Mouse (Mus musculus) heart, postnatal 0 days (tissue): ENCODE results near the gene Sf3a3. TPM values are rescaled to one million over a fixed set of nuclear protein-coding genes. Genes with fewer than 3 reads are reported as not detected.
A peak's percentile ranks its signal among the peaks of the same experiment; 100 is the strongest.

Experiments
- ATAC-seq: fragments of 200-750 bp; cut with Nextera tagmentation; 2 replicates; pipeline ENCODE4 v1.8.0; 2017; ENCODE audit warnings: low read depth, moderate number of reproducible peaks, moderate library complexity; ENCODE audit not compliant: insufficient read depth
- DNase-seq: peaks from one replicate; pipeline ENCODE4 v3.0.0-alpha.2; 2016; ENCODE audit warnings: low spot score
- H3K27ac ChIP-seq: fragments of 300-500 bp; sonication (generic); 2 replicates; pipeline ENCODE4 v1.5.1; 2014; ENCODE audit warnings: low read depth, mild to moderate bottlenecking
- H3K27me3 ChIP-seq: fragments of 300-500 bp; sonication (generic); 2 replicates; pipeline ENCODE4 v1.6.1; 2014; ENCODE audit warnings: low read length, mixed read lengths; ENCODE audit not compliant: control insufficient read depth, insufficient read depth
- H3K36me3 ChIP-seq: fragments of 300-500 bp; sonication (generic); replicated peaks from 2 replicates; pipeline ENCODE4 v1.6.1; 2014; ENCODE audit warnings: low read length, mixed read lengths; ENCODE audit not compliant: control insufficient read depth, insufficient read depth
- H3K4me1 ChIP-seq: fragments of 300-500 bp; sonication (generic); 2 replicates; pipeline ENCODE4 v1.6.1; 2014; ENCODE audit warnings: antibody characterized with exemption; ENCODE audit not compliant: control insufficient read depth, insufficient read depth
- H3K4me2 ChIP-seq: fragments of 300-500 bp; sonication (generic); 2 replicates; pipeline ENCODE4 v1.6.1; 2014; ENCODE audit warnings: low read depth, mild to moderate bottlenecking, low read length, moderate library complexity
- H3K4me3 ChIP-seq: fragments of 300-500 bp; sonication (generic); 2 replicates; pipeline ENCODE4 v1.5.1; 2014; ENCODE audit warnings: low read depth, low read length
- H3K9ac ChIP-seq: fragments of 300-500 bp; sonication (generic); replicated peaks from 2 replicates; pipeline ENCODE4 v1.6.1; 2014; ENCODE audit warnings: low read depth, low read length, mixed read lengths
- H3K9me3 ChIP-seq: fragments of 300-500 bp; sonication (generic); replicated peaks from 2 replicates; pipeline ENCODE4 v1.6.1; 2016; ENCODE audit warnings: low read length; ENCODE audit not compliant: control insufficient read depth
- CTCF ChIP-seq: IDR thresholded peaks from 2 replicates; pipeline ENCODE4 v1.5.1; 2016; ENCODE audit warnings: antibody characterized with exemption, control low read depth, low read depth
- EP300 ChIP-seq: IDR thresholded peaks from 2 replicates; pipeline ENCODE4 v1.6.1; 2016; ENCODE audit warnings: antibody characterized with exemption, low read depth
- WGBS: fragments of 180-500 bp; shearing (Covaris S2); extraction: QIAGEN DNeasy Blood & Tissue Kit; methylation state at CpG from one replicate; pipeline ENCODE4 v1.1.7; 2014; 5-methylcytosine and 5-hydroxymethylcytosine counted together
- polyA plus RNA-seq: library from polyadenylated mRNA; unstranded; fragments of >200 nt; fragmentation: Nextera tagmentation; extraction: Ambion mirVana; gene quantifications from 2 replicates; pipeline ENCODE4 v1.2.1, GENCODE M21; 2015
- total RNA-seq: library from RNA; depleted of rRNA; stranded (reverse); fragments of >200 nt; gene quantifications from 2 replicates; pipeline ENCODE4 v1.2.3, GENCODE M21; 2014; ENCODE audit warnings: low replicate concordance

Gene Sf3a3
- total and polyA plus RNA-seq, 2 experiments from 2014 or later: 23.6 to 50.6 TPM

- Histone ChIP-seq H3K4me3 (no peak overlapping the region), H3K27me3 (no peaks in the 10 kb centered on the region), H3K4me1 (peaks cover 4% of the 10 kb centered on the region; the same call in 1 of the 2 replicates), H3K27ac (no peak overlapping the region), H3K4me2 (no peak overlapping the region), H3K9me3 (no peaks in the 10 kb centered on the region), H3K9ac (no peak overlapping the region), H3K36me3 (peaks cover 6% of the 10 kb centered on the region)
- no peak for TF ChIP-seq CTCF
- no peak for TF ChIP-seq EP300
- DNase-seq (no peak), ATAC-seq (no peak)
- WGBS: 66% methylated on average over 2 of the region's 2 CpGs
These were observed 22.4 kb downstream of the Sf3a3 start for GRCm38 (mm10) chr4:124736952-124737351.

- Histone ChIP-seq H3K36me3 (0 out of 2 replicates have a peak, but pooled peaks cover 4% of the 10 kb centered on the region), H3K4me1 (peaks cover 4% of the 10 kb centered on the region; the same call in 1 of the 2 replicates), H3K9me3 (no peaks in the 10 kb centered on the region), H3K27me3 (no peaks in the 10 kb centered on the region), H3K9ac (no peak overlapping the region), H3K27ac (no peak overlapping the region), H3K4me2 (no peak overlapping the region), H3K4me3 (no peak overlapping the region)
- DNase-seq (no peak), ATAC-seq (no peak)
- TF ChIP-seq CTCF (no peak), EP300 (no peak)
- 67% methylated on average over 5 of the region's 5 CpGs for WGBS
These were observed 22.9 kb downstream of the Sf3a3 start for GRCm38 (mm10) chr4:124737486-124737885.

- no peak overlapping the region for H3K9ac ChIP-seq
- DNase-seq (no peak), ATAC-seq (no peak)
- no peaks in the 10 kb centered on the region for H3K9me3 ChIP-seq
- 50% methylated on average over 4 of the region's 4 CpGs for WGBS
- H3K4me2 ChIP-seq: no peak overlapping the region
- H3K27ac ChIP-seq: no peak overlapping the region
- no peak overlapping the region for H3K4me3 ChIP-seq
- peaks cover 4% of the 10 kb centered on the region; the same call in 1 of the 2 replicates for H3K4me1 ChIP-seq
- no peaks in the 10 kb centered on the region for H3K27me3 ChIP-seq
- 0 out of 2 replicates have a peak, but pooled peaks cover 4% of the 10 kb centered on the region for H3K36me3 ChIP-seq
- TF ChIP-seq CTCF: peak; percentile 26
- no peak for TF ChIP-seq EP300
These were observed 23.4 kb downstream of the Sf3a3 start for GRCm38 (mm10) chr4:124738013-124738412.

GRCm38 (mm10) chr4:124738783-124739182, 24.2 kb downstream of the Sf3a3 start:
- 36% methylated on average over 1 of the region's 1 CpGs for WGBS
- no peak for ATAC-seq
- H3K27ac ChIP-seq: no peak overlapping the region
- H3K4me2 ChIP-seq: no peak overlapping the region
- H3K36me3 ChIP-seq: no peaks in the 10 kb centered on the region
- H3K9me3 ChIP-seq: no peaks in the 10 kb centered on the region
- DNase-seq: no peak
- no peak for TF ChIP-seq EP300
- H3K4me1 ChIP-seq: peaks cover 4% of the 10 kb centered on the region; the same call in 1 of the 2 replicates
- H3K9ac ChIP-seq: no peak overlapping the region
- H3K27me3 ChIP-seq: no peaks in the 10 kb centered on the region
- no peak overlapping the region for H3K4me3 ChIP-seq

GRCm38 (mm10) chr4:124741376-124742343, 27.1 kb downstream of the Sf3a3 start, which contains the start of gene Inpp5b:
TSS of gene Inpp5b (plus strand) at chr4:124741850.
- 11% methylated on average over 25 of the region's 25 CpGs for WGBS
- peak within 1 kb of the TSS; percentile 44; the same call in 1 of the 2 replicates for H3K27ac ChIP-seq

More at GRCm38 (mm10) chr4:124741376-124742343, 27.1 kb downstream of the Sf3a3 start, which contains the start of gene Inpp5b:
- H3K27me3 ChIP-seq: no peaks in the 10 kb centered on the region
- H3K9ac ChIP-seq: peak within 1 kb of the TSS; percentile 61
- H3K4me2 ChIP-seq: peak within 1 kb of the TSS; percentile 83
- 0 out of 2 replicates have a peak, but pooled peaks cover 5% of the 10 kb centered on the region for H3K36me3 ChIP-seq
- ATAC-seq (peak; percentile 80), DNase-seq (peak; percentile 73)
- H3K4me1 ChIP-seq: peaks cover 4% of the 10 kb centered on the region; the same call in 1 of the 2 replicates
- H3K4me3 ChIP-seq: peak within 1 kb of the TSS; percentile 68
- no peak for TF ChIP-seq CTCF
- TF ChIP-seq EP300: no peak
- no peaks in the 10 kb centered on the region for H3K9me3 ChIP-seq
